Mouse (Mus musculus): ENCODE measurements around the gene 2810021J22Rik. TPM values are rescaled to one million over a fixed set of nuclear protein-coding genes. Genes with fewer than 3 reads are reported as not detected.
"Not testable (repeated sequence)": the region's sequence is repeated elsewhere in the genome, so short reads cannot be mapped to it uniquely, and the experiment has no call there.

2810021J22Rik gene
- polyA plus RNA-seq (2014; fragmentation: Nextera tagmentation; extraction: Ambion mirVana): 11.4 and 11.9 TPM in 2 replicates

DNA sequence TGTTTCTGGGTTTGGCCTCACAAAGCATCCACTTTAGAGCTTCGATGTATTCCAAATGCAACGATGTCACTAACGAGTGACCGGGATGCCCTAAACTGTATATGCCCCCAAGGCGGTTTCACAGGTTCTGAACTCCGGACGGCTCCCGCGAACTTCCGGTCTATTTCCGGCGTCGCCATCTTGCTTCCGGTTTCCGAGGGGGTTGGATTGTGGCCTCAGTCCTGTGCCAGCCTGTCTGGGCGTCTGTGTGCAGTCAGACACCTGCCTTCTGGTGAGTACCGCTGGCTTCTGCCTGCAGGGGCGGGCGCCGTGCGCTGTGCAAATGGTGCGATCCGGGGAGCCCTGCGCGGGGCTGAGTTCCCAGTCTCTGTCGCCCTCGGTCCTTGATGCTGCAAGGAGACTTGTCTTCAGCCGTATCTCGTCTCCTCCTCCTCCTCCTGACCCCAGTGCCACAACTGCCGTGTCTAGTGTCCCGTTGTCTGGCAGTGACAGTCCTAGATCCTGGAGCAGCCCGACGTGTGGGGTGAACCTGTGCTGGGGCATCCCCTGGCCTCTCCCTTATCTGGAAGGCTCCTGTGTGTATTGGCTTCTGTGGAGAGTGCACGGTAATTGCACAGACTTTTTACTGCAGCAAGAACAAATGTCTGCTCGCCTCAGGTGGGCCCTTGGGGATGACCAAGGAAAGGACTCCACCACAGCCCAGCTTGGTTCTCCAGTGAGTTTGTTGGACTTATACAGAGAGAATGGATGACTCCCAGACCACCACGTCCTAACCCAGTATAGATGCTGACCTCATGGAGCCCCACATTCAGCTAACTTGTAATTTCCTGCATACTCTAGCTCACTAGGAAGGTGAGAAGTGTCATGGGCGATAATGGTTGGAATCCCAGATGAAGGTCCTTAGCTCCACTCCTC lies at the start of gene 2810021J22Rik:
2810021J22Rik (plus strand) TSS at position 178 of the 915 bp plus-strand sequence.
- Histone ChIP-seq H3K4me2 (replicated peaks; ENCODE audit: low read depth, low read length) (peak within 1 kb of the TSS; percentile 85), H3K9ac (ENCODE audit: low read depth, low read length) (peak within 1 kb of the TSS; percentile 85), H3K9me3 (ENCODE audit: control insufficient read depth, low read length) (no peaks in the 10 kb centered on the region), H3K4me3 (ENCODE audit: low read depth, low read length) (peak within 1 kb of the TSS; percentile 82), H3K4me1 (replicated peaks; ENCODE audit: control insufficient read depth, insufficient read depth, low read length) (no peaks in the 10 kb centered on the region), H3K27me3 (ENCODE audit: control insufficient read depth, insufficient read depth, low read length) (no peaks in the 10 kb centered on the region), H3K27ac (ENCODE audit: low read depth, low read length) (peak within 1 kb of the TSS; percentile 78), H3K36me3 (ENCODE audit: control insufficient read depth, insufficient read depth, low read length) (0 out of 2 replicates have a peak, but pooled peaks cover 2% of the 10 kb centered on the region)
- ATAC-seq (ENCODE audit: low FRiP score) (peak; percentile 83), DNase-seq (ENCODE audit: low spot score) (peak; percentile 86)
- 4% methylated on average over 37 of the region's 37 CpGs for WGBS

DNA sequence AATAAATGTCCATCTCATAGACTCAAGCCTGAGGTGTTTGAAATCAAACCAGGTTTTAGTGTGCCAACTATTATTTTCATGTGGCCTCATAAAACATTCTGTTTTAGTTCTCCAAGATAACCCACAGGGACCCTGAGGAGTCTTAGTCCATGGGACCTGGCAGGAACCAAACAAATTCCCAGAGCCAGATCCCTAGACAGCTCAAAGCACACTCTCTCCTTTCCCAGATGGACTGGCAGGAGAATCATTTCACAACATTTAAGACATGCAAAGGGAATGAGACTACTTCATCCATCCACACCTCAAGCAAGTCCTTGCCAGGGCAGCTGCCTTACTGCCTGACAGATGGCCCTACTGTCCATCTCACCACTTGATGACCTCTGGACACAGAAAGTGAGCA lies 38.1 kb upstream of the 2810021J22Rik start, which contains the start of gene Olfr312:
Olfr312 (plus strand) TSS at position 301 of the 400 bp plus-strand sequence.
- H3K4me3 ChIP-seq (ENCODE audit: low read depth, low read length); H3K9me3 ChIP-seq (ENCODE audit: control insufficient read depth, low read length); H3K27me3 ChIP-seq (ENCODE audit: control insufficient read depth, insufficient read depth, low read length); DNase-seq (ENCODE audit: low spot score); H3K9ac ChIP-seq (ENCODE audit: low read depth, low read length); H3K4me2 ChIP-seq (replicated peaks; ENCODE audit: low read depth, low read length); H3K4me1 ChIP-seq (replicated peaks; ENCODE audit: control insufficient read depth, insufficient read depth, low read length); ATAC-seq (ENCODE audit: low FRiP score); H3K36me3 ChIP-seq (ENCODE audit: control insufficient read depth, insufficient read depth, low read length); H3K27ac ChIP-seq (ENCODE audit: low read depth, low read length): not testable (repeated sequence)

DNA sequence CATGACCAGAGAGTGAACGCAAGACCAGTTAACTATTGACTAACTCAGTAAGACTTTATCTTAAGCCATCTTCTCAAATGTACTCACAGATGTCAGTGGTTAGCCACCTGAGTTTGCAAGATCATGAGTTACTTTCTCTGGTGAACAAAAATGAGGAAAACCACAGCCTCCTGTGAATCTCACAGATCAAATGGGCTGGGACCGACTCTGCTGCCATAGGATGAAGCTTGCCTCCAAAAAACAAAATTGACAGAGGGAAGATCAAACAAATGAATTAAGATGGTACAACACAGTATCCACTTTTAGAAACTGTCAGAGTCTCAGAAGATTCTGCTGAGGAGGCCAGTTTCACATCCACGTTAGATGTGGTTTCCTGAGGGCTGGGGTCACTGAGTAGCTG lies 37.3 kb upstream of the 2810021J22Rik start:
- Histone ChIP-seq H3K4me1 (replicated peaks; ENCODE audit: control insufficient read depth, insufficient read depth, low read length) (no peaks in the 10 kb centered on the region), H3K27ac (ENCODE audit: low read depth, low read length) (no peak overlapping the region), H3K9me3 (ENCODE audit: control insufficient read depth, low read length) (no peaks in the 10 kb centered on the region), H3K4me2 (replicated peaks; ENCODE audit: low read depth, low read length) (no peak overlapping the region), H3K4me3 (ENCODE audit: low read depth, low read length) (no peak overlapping the region), H3K36me3 (ENCODE audit: control insufficient read depth, insufficient read depth, low read length) (no peaks in the 10 kb centered on the region), H3K27me3 (ENCODE audit: control insufficient read depth, insufficient read depth, low read length) (no peaks in the 10 kb centered on the region), H3K9ac (ENCODE audit: low read depth, low read length) (no peak overlapping the region)
- ATAC-seq (ENCODE audit: low FRiP score) (no peak), DNase-seq (ENCODE audit: low spot score) (no peak)
- 88% methylated on average over 3 of the region's 3 CpGs for WGBS

DNA sequence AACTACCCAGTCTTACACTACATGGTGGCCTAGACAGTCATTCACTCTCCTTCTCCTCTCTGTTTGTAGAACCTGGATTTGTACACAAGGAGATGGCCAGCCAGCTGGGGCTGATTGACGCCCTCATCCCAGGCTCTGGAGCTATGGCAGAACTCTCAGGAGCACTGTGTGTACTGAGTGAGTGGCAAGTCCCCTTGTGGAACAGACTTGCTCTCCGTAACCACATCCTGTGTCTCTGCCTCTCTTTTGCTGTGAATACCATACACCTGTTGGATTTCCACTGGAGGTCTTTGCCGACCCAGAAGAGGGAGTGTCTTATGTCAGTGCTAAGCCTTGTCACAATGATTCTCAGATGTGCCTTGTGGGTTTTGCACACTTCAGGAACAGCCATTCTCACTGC lies 34.5 kb upstream of the 2810021J22Rik start:
- H3K27me3 ChIP-seq (ENCODE audit: control insufficient read depth, insufficient read depth, low read length); H3K9ac ChIP-seq (ENCODE audit: low read depth, low read length); H3K36me3 ChIP-seq (ENCODE audit: control insufficient read depth, insufficient read depth, low read length); H3K27ac ChIP-seq (ENCODE audit: low read depth, low read length); H3K4me1 ChIP-seq (replicated peaks; ENCODE audit: control insufficient read depth, insufficient read depth, low read length); H3K4me2 ChIP-seq (replicated peaks; ENCODE audit: low read depth, low read length); DNase-seq (ENCODE audit: low spot score); ATAC-seq (ENCODE audit: low FRiP score); H3K4me3 ChIP-seq (ENCODE audit: low read depth, low read length); H3K9me3 ChIP-seq (ENCODE audit: control insufficient read depth, low read length): not testable (repeated sequence)
- 88% methylated on average over 3 of the region's 3 CpGs for WGBS

DNA sequence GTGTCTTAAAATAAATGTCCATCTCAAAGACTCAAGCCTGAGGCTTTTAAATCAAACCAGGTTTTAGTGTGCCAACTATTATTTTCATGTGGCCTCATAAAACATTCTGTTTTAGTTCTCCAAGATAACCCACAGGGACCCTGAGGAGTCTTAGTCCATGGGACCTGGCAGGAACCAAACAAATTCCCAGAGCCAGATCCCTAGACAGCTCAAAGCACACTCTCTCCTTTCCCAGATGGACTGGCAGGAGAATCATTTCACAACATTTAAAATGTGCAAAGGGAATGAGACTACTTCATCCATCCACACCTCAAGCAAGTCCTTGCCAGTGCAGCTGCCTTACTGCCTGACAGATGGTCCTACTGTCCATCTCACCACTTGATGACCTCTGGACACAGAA lies 28.1 kb upstream of the 2810021J22Rik start, which contains the start of gene Olfr311:
Olfr311 (plus strand) TSS at position 301 of the 400 bp plus-strand sequence.
- not testable (repeated sequence) for ATAC-seq (ENCODE audit: low FRiP score); H3K4me2 ChIP-seq (replicated peaks; ENCODE audit: low read depth, low read length); H3K4me3 ChIP-seq (ENCODE audit: low read depth, low read length); H3K36me3 ChIP-seq (ENCODE audit: control insufficient read depth, insufficient read depth, low read length); H3K4me1 ChIP-seq (replicated peaks; ENCODE audit: control insufficient read depth, insufficient read depth, low read length); H3K27me3 ChIP-seq (ENCODE audit: control insufficient read depth, insufficient read depth, low read length); H3K27ac ChIP-seq (ENCODE audit: low read depth, low read length); H3K9me3 ChIP-seq (ENCODE audit: control insufficient read depth, low read length); DNase-seq (ENCODE audit: low spot score); H3K9ac ChIP-seq (ENCODE audit: low read depth, low read length)

DNA sequence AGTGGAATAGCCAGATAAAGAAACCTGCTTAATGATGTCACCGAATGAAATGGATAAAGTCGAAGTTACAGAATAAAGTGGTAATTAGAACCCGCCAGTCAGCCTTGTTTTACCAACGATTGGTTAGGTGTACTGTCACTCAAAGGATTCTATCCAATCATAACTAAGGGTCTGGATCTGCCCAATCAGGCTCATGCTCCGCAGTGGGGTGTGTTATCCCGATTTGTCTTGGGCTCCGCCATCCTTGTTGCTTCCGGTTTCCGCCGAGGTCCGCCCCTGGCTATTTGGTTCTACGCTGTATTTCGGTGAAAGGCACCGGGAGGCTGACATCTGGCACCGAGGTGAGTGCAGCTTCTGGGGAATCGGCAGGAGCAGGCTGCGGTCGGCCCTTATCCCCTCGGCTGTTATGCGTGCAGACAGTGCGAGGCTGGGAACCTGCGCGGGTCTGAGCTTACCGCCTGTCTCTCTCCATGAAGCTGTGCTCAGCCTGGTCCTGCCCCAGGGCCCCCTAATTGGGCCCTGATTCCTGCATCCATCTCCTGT lies 20.0 kb upstream of the 2810021J22Rik start, which contains the start of gene Gm12258:
Gm12258 (plus strand) TSS at position 240 of the 543 bp plus-strand sequence.
- peak within 1 kb of the TSS; percentile 90 for H3K9ac ChIP-seq (ENCODE audit: low read depth, low read length)
- H3K36me3 ChIP-seq (ENCODE audit: control insufficient read depth, insufficient read depth, low read length): 0 out of 2 replicates have a peak, but pooled peaks cover 2% of the 10 kb centered on the region
- H3K4me3 ChIP-seq (ENCODE audit: low read depth, low read length): peak within 1 kb of the TSS; percentile 81
- peak; percentile 100 for ATAC-seq (ENCODE audit: low FRiP score)
- WGBS: under 1% methylated on average over 24 of the region's 24 CpGs
- H3K4me1 ChIP-seq (replicated peaks; ENCODE audit: control insufficient read depth, insufficient read depth, low read length): no peaks in the 10 kb centered on the region
- DNase-seq (ENCODE audit: low spot score): peak; percentile 95
- H3K4me2 ChIP-seq (replicated peaks; ENCODE audit: low read depth, low read length): peak within 1 kb of the TSS; percentile 74
- H3K27ac ChIP-seq (ENCODE audit: low read depth, low read length): no peak within 1 kb of the TSS
- no peaks in the 10 kb centered on the region for H3K27me3 ChIP-seq (ENCODE audit: control insufficient read depth, insufficient read depth, low read length)
- H3K9me3 ChIP-seq (ENCODE audit: control insufficient read depth, low read length): no peaks in the 10 kb centered on the region

DNA sequence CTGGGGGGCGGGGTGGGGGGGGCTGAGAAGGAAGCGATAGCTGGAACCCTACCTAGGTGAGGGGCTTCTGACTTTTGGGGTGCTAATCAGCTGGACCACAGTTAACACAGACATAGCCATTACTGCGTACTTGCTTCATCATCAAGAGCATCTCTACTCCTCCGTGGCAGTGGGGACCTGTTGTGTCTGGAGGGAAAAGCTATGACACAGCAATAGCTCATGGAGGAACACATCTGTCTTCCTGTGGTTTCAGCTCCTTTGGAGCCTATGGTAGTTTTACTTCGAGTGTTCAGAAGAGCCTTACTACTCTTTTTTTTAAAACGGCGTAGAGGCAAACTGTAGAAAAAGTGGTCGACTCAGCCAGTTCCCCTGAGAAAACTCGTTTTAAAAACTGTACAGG lies 19.4 kb upstream of the 2810021J22Rik start:
- Histone ChIP-seq H3K4me2 (replicated peaks; ENCODE audit: low read depth, low read length) (peak overlapping the region; percentile 74), H3K27ac (ENCODE audit: low read depth, low read length) (no peak overlapping the region), H3K9ac (ENCODE audit: low read depth, low read length) (peak overlapping the region; percentile 90), H3K4me1 (replicated peaks; ENCODE audit: control insufficient read depth, insufficient read depth, low read length) (no peaks in the 10 kb centered on the region), H3K4me3 (ENCODE audit: low read depth, low read length) (peak overlapping the region; percentile 81), H3K27me3 (ENCODE audit: control insufficient read depth, insufficient read depth, low read length) (no peaks in the 10 kb centered on the region), H3K36me3 (ENCODE audit: control insufficient read depth, insufficient read depth, low read length) (0 out of 2 replicates have a peak, but pooled peaks cover 2% of the 10 kb centered on the region), H3K9me3 (ENCODE audit: control insufficient read depth, low read length) (no peaks in the 10 kb centered on the region)
- no peak; the same call in 1 of the 2 replicates for ATAC-seq (ENCODE audit: low FRiP score)
- peak; percentile 5 for DNase-seq (ENCODE audit: low spot score)
- WGBS: 53% methylated on average over 9 of the region's 9 CpGs

DNA sequence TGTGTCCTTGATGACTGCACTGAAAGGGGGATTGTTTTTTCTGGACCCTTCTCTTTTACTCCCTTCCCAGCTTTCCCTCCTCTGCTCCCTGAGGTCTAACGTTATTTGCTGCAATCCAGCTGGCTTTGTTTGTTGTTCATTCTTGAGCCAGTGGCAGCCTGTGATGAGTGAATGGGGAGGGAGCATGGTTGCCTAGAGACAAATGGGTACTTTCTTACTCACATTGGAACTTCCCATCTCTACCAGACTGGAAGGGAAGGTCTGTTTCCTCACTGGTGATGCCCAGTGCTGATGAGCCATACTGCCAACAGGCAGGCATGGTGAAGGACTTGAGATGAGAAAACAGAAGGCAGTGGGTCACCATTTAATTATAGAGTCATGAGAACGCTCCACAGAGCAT lies 17.3 kb upstream of the 2810021J22Rik start:
- H3K27me3 ChIP-seq (ENCODE audit: control insufficient read depth, insufficient read depth, low read length): no peaks in the 10 kb centered on the region
- WGBS: 68% methylated on average over 2 of the region's 2 CpGs
- ATAC-seq (ENCODE audit: low FRiP score) (no peak), DNase-seq (ENCODE audit: low spot score) (no peak)
- H3K4me3 ChIP-seq (ENCODE audit: low read depth, low read length): no peak overlapping the region
- H3K36me3 ChIP-seq (ENCODE audit: control insufficient read depth, insufficient read depth, low read length): 0 out of 2 replicates have a peak, but pooled peaks cover 2% of the 10 kb centered on the region
- no peak overlapping the region for H3K9ac ChIP-seq (ENCODE audit: low read depth, low read length)
- no peak overlapping the region for H3K27ac ChIP-seq (ENCODE audit: low read depth, low read length)
- no peaks in the 10 kb centered on the region for H3K9me3 ChIP-seq (ENCODE audit: control insufficient read depth, low read length)
- H3K4me1 ChIP-seq (replicated peaks; ENCODE audit: control insufficient read depth, insufficient read depth, low read length): no peaks in the 10 kb centered on the region
- no peak overlapping the region for H3K4me2 ChIP-seq (replicated peaks; ENCODE audit: low read depth, low read length)

Measured in hindbrain, embryonic 11.5 days (tissue).